Mouse (Mus musculus): ENCODE measurements around the gene Tbxa2r.

Gene Tbxa2r

GRCm38 (mm10) chr10:81328386-81328785, at the start of gene Tbxa2r:
Gene Tbxa2r (plus strand): TSS chr10:81328731.
- DNase-seq (ENCODE audit: extremely low read depth, low read depth), result no peak

GRCm38 (mm10) chr10:81279496-81279895, 49.0 kb upstream of the Tbxa2r start:
- DNase-seq (ENCODE audit: extremely low read depth, low read depth), result no peak

- DNase-seq (ENCODE audit: extremely low read depth, low read depth), result no peak
These were observed 44.3 kb upstream of the Tbxa2r start for GRCm38 (mm10) chr10:81284189-81284588.

- DNase-seq (ENCODE audit: extremely low read depth, low read depth), result no peak
These were observed 43.8 kb upstream of the Tbxa2r start for GRCm38 (mm10) chr10:81284719-81285118.

GRCm38 (mm10) chr10:81285694-81286450, 42.7 kb upstream of the Tbxa2r start:
- DNase-seq (ENCODE audit: extremely low read depth, low read depth), result peak; percentile 71

GRCm38 (mm10) chr10:81286586-81286985, 41.9 kb upstream of the Tbxa2r start:
- no peak for DNase-seq (ENCODE audit: extremely low read depth, low read depth)

GRCm38 (mm10) chr10:81287513-81288157, 40.9 kb upstream of the Tbxa2r start:
- DNase-seq (ENCODE audit: extremely low read depth, low read depth), result no peak

- DNase-seq (ENCODE audit: extremely low read depth, low read depth), result no peak
These were observed 39.9 kb upstream of the Tbxa2r start for GRCm38 (mm10) chr10:81288601-81289000.

- DNase-seq (ENCODE audit: extremely low read depth, low read depth), result no peak
These were observed 39.3 kb upstream of the Tbxa2r start for GRCm38 (mm10) chr10:81289278-81289677.

GRCm38 (mm10) chr10:81289811-81290210, 38.7 kb upstream of the Tbxa2r start:
- DNase-seq (ENCODE audit: extremely low read depth, low read depth), result no peak

GRCm38 (mm10) chr10:81290698-81291460, 37.7 kb upstream of the Tbxa2r start:
- no peak for DNase-seq (ENCODE audit: extremely low read depth, low read depth)

GRCm38 (mm10) chr10:81291511-81292104, 36.9 kb upstream of the Tbxa2r start, which contains the start of gene Tjp3:
Gene Tjp3 (minus strand): TSS chr10:81291581.
- no peak for DNase-seq (ENCODE audit: extremely low read depth, low read depth)

- DNase-seq (ENCODE audit: extremely low read depth, low read depth), result peak; percentile 97
These were observed 35.8 kb upstream of the Tbxa2r start, which contains the start of gene Pip5k1c for GRCm38 (mm10) chr10:81292554-81293333. Gene Pip5k1c (plus strand): TSS chr10:81292963.

GRCm38 (mm10) chr10:81293334-81294030, 35.0 kb upstream of the Tbxa2r start:
- no peak for DNase-seq (ENCODE audit: extremely low read depth, low read depth)

- DNase-seq (ENCODE audit: extremely low read depth, low read depth), result no peak
These were observed 34.1 kb upstream of the Tbxa2r start for GRCm38 (mm10) chr10:81294442-81294841.

GRCm38 (mm10) chr10:81295185-81295584, 33.3 kb upstream of the Tbxa2r start:
- no peak for DNase-seq (ENCODE audit: extremely low read depth, low read depth)

- no peak for DNase-seq (ENCODE audit: extremely low read depth, low read depth)
These were observed 31.3 kb upstream of the Tbxa2r start for GRCm38 (mm10) chr10:81297246-81297645.

GRCm38 (mm10) chr10:81297845-81298244, 30.7 kb upstream of the Tbxa2r start:
- no peak for DNase-seq (ENCODE audit: extremely low read depth, low read depth)

- no peak for DNase-seq (ENCODE audit: extremely low read depth, low read depth)
These were observed 30.0 kb upstream of the Tbxa2r start for GRCm38 (mm10) chr10:81298369-81299100.

All from MEL-GATA-1-ER (cell line).